Mouse (Mus musculus): ENCODE measurements at regions not wholly inside any gene's neighbourhood (a gene's known extent, or its start where the extent isn't known, plus 50 kb on each side); places are given as distances from the start of the nearest gene placed in this dataset.
"Not testable (repeated sequence)": the region's sequence is repeated elsewhere in the genome, so short reads cannot be mapped to it uniquely, and the experiment has no call there.

- no peak for DNase-seq
Measured at GRCm38 (mm10) chr1:108127393-108127792, 537.6 kb downstream of the Serpinb8 start.

DNA sequence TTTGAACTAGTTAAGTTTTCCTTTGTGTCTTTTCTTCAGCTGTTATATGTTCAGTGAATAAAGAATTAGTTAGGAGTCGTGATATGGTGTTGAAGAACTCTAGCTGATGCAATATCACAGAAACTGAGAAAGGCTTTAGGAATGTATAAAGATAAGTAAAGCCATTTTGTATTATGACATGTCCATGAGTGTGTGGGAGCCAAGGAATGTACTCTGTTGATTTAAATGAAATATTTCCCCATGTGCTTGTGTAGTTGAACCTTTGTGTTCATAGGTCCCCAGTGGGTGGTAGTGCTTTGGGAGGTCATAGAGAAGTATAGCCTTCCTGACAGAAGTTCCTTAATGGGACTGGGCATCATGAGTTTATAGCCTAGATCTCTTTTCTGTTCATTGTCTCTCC, 542.2 kb downstream of the Serpinb8 start:
- no peak for DNase-seq

- not testable (repeated sequence) for DNase-seq
Measured at GRCm38 (mm10) chr1:108135346-108135745, 545.5 kb downstream of the Serpinb8 start.

- DNase-seq: no peak
Measured at GRCm38 (mm10) chr1:108144114-108144513, 554.3 kb downstream of the Serpinb8 start.

GRCm38 (mm10) chr1:108181350-108182167, 591.8 kb downstream of the Serpinb8 start:
- no peak for DNase-seq

DNA sequence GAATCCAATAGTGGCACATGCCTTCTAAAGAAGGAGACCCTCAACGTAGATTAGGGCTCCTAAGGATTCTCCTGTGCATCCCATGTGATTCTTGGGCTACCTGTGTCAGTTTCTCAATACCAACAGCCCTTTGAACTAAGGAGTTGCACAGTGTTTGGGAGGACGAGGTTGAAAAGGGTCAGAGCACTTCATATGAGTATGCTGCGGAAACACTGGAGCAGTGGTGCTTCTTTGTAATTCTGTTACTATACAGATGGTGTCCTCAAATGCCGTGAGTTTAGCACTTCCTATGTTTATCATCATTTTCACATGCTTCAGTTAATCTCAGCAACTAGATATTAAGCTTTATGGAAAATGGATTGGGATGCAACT, 592.3 kb downstream of the Serpinb8 start:
- no peak for DNase-seq

GRCm38 (mm10) chr1:108224047-108224446, 634.2 kb downstream of the Serpinb8 start:
- peak in 1 of 2 experiments; percentile 2 for DNase-seq

- DNase-seq: no peak
Measured at GRCm38 (mm10) chr1:108240152-108240551, 650.3 kb downstream of the Serpinb8 start.

GRCm38 (mm10) chr1:108255147-108255546, 665.3 kb downstream of the Serpinb8 start:
- no peak for DNase-seq

DNA sequence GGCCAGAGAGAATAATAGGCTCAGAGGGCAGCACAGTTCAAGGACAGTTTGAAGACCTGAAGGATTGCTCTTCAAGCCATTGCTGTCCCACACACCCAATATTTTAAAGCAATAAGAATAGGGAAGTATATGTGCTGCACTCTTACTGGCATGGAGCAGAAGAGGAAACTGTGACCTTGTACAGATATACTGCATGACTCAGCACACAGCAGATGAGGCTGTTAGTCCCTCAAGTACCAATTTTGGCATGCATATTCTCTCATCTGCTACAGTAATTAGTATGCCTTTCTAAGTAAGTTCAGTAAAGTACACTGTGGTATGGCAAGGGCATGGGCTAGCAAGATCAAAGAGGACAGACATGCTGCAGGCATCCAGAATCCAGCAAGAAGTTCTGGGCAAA, 669.5 kb downstream of the Serpinb8 start:
- no peak for DNase-seq

DNA sequence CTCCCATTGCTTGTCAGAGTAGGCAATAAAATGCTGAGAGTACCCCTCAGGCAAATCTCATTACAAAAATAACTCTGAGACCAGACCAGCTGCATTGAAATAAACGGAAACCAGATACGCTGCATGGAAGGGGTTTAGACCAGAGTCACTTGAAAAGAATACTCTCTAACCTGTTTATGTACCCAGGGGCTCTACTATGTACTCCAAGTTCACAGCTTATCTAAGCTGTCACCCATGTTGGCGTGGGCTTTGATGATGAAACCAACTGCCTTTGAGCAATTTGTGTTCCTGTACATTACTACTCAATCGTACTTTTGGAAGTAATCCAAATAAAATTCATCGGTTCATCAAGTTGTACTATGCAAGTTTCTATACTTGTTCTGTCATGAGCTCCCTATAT, 692.3 kb downstream of the Serpinb8 start:
- DNase-seq: no peak

GRCm38 (mm10) chr1:108286571-108286970, 696.8 kb downstream of the Serpinb8 start:
- no peak for DNase-seq
